Mouse (Mus musculus) CH12.LX (cell line): ENCODE measurements around the gene Cidec. TPM values are rescaled to one million over a fixed set of nuclear protein-coding genes. Genes with fewer than 3 reads are reported as not detected.

ENCODE experiments used
- DNase-seq: peaks from one replicate; pipeline ENCODE4 v3.0.0-alpha.2; 2013; ENCODE audit errors: extremely low read depth
- H3K27ac ChIP-seq: 2 replicates; pipeline ENCODE4 v1.5.1; 2012; ENCODE audit warnings: low read depth, mild to moderate bottlenecking, control low read depth, moderate library complexity; ENCODE audit not compliant: insufficient read depth
- H3K27me3 ChIP-seq: replicated peaks from 2 replicates; pipeline ENCODE3; 2012; ENCODE audit warnings: inconsistent platforms
- H3K36me3 ChIP-seq, 2 experiments: replicated peaks in 1 of 2; 2 replicates each; pipeline versions ENCODE3 to v1.6.1; 2012; ENCODE audit warnings: inconsistent platforms in 1 of 2, low read length in 1 of 2, mild to moderate bottlenecking in 1 of 2, mixed read lengths in 1 of 2, moderate library complexity in 1 of 2; ENCODE audit not compliant: control insufficient read depth in 1 of 2, insufficient read depth in 1 of 2
- H3K4me1 ChIP-seq, 2 experiments: 2 replicates each; pipeline ENCODE4 v1.6.1; 2012; ENCODE audit warnings: inconsistent platforms in 1 of 2, moderate library complexity in 1 of 2; ENCODE audit not compliant: insufficient read depth in 2 of 2, control insufficient read depth in 1 of 2
- H3K4me2 ChIP-seq: 2 replicates; pipeline ENCODE4 v1.6.1; 2012; ENCODE audit warnings: low read depth, mild to moderate bottlenecking, control low read depth; ENCODE audit not compliant: poor library complexity, insufficient read depth, severe bottlenecking
- H3K4me3 ChIP-seq, 3 experiments: fragments of 150-350 bp in 1 of 3; sonication (generic) in 1 of 3; replicated peaks in 1 of 3; 2 replicates each; pipeline versions ENCODE3 to v1.5.1; 2011 to 2012; ENCODE audit warnings: low read depth in 2 of 3, low read length in 2 of 3, mild to moderate bottlenecking in 2 of 3, moderate library complexity in 2 of 3, control low read depth in 1 of 3, improper control_type of control experiment in 1 of 3, inconsistent platforms in 1 of 3, mixed read lengths in 1 of 3; ENCODE audit not compliant: poor library complexity in 1 of 3
- H3K79me2 ChIP-seq: replicated peaks from 2 replicates; pipeline ENCODE4 v1.6.1; 2012; ENCODE audit warnings: mild to moderate bottlenecking, moderate library complexity; ENCODE audit not compliant: control insufficient read depth, poor library complexity, insufficient read depth, severe bottlenecking; ENCODE audit errors: extremely low read depth
- H3K9ac ChIP-seq: 2 replicates; pipeline ENCODE4 v1.6.1; 2012; ENCODE audit warnings: low read depth, mild to moderate bottlenecking, control low read depth, moderate library complexity; ENCODE audit not compliant: insufficient read depth
- H3K9me3 ChIP-seq: replicated peaks from 2 replicates; pipeline ENCODE3; 2012; ENCODE audit warnings: low read length, inconsistent platforms, mixed read lengths
- BHLHE40 ChIP-seq: IDR thresholded peaks from 2 replicates; pipeline ENCODE4 v1.6.1; 2011; ENCODE audit warnings: mild to moderate bottlenecking, low read depth, low read length, improper control_type of control experiment
- CHD2 ChIP-seq: IDR thresholded peaks from 2 replicates; pipeline ENCODE4 v1.6.1; 2011; ENCODE audit warnings: low read length, improper control_type of control experiment
- ELF1 ChIP-seq: IDR thresholded peaks from 2 replicates; pipeline ENCODE4 v1.6.1; 2014; ENCODE audit warnings: low read depth, mild to moderate bottlenecking, inconsistent platforms, low read length, improper control_type of control experiment
- HCFC1 ChIP-seq: IDR thresholded peaks from 2 replicates; pipeline ENCODE4 v1.6.1; 2012; ENCODE audit warnings: low read depth, mild to moderate bottlenecking, inconsistent platforms, low read length, improper control_type of control experiment
- IRF4 ChIP-seq: IDR thresholded peaks from 2 replicates; pipeline ENCODE4 v1.6.1; 2014; ENCODE audit warnings: low read depth, mild to moderate bottlenecking, inconsistent platforms, low read length, improper control_type of control experiment
- MEF2A ChIP-seq: IDR thresholded peaks from 2 replicates; pipeline ENCODE4 v1.6.1; 2014; ENCODE audit warnings: low read depth, mild to moderate bottlenecking, inconsistent platforms, low read length, improper control_type of control experiment, borderline replicate concordance
- NELFE ChIP-seq: IDR thresholded peaks from 2 replicates; pipeline ENCODE4 v1.6.1; 2011; ENCODE audit warnings: low read depth, low read length, improper control_type of control experiment
- NRF1 ChIP-seq: IDR thresholded peaks from 2 replicates; pipeline ENCODE4 v1.6.1; 2014; ENCODE audit warnings: low read depth, mild to moderate bottlenecking, inconsistent platforms, low read length, improper control_type of control experiment, moderate library complexity
- POLR2AphosphoS2 ChIP-seq: IDR thresholded peaks from 2 replicates; pipeline ENCODE4 v1.6.1; 2011; ENCODE audit warnings: low read depth, low read length, improper control_type of control experiment
- RAD21 ChIP-seq: IDR thresholded peaks from 2 replicates; pipeline ENCODE4 v1.6.1; 2011; ENCODE audit warnings: low read depth, mild to moderate bottlenecking, low read length, improper control_type of control experiment, moderate library complexity
- RCOR1 ChIP-seq: conservative IDR thresholded peaks from 2 replicates; pipeline ENCODE4 v1.6.1; 2012; ENCODE audit warnings: low read depth, mild to moderate bottlenecking, inconsistent platforms, low read length, improper control_type of control experiment
- SIN3A ChIP-seq: IDR thresholded peaks from 2 replicates; pipeline ENCODE4 v1.6.1; 2012; ENCODE audit warnings: low read length, improper control_type of control experiment, inconsistent platforms
- TBP ChIP-seq: conservative IDR thresholded peaks from 2 replicates; pipeline ENCODE4 v1.6.1; 2011; ENCODE audit warnings: low read depth, low read length, improper control_type of control experiment
- TCF12 ChIP-seq: IDR thresholded peaks from 2 replicates; pipeline ENCODE4 v1.6.1; 2014; ENCODE audit warnings: low read depth, mild to moderate bottlenecking, inconsistent platforms, low read length, improper control_type of control experiment
- UBTF ChIP-seq: IDR thresholded peaks from 2 replicates; pipeline ENCODE4 v1.6.1; 2012; ENCODE audit warnings: low read depth, mild to moderate bottlenecking, inconsistent platforms, low read length, improper control_type of control experiment, moderate library complexity
- ZKSCAN1 ChIP-seq: IDR thresholded peaks from 2 replicates; pipeline ENCODE4 v1.6.1; 2012; ENCODE audit warnings: low read depth, inconsistent platforms, low read length, improper control_type of control experiment, borderline replicate concordance
- ZMIZ1 ChIP-seq: IDR thresholded peaks from 2 replicates; pipeline ENCODE4 v1.6.1; 2012; ENCODE audit warnings: low read depth, mild to moderate bottlenecking, inconsistent platforms, low read length, improper control_type of control experiment
- ZNF384 ChIP-seq: IDR thresholded peaks from 2 replicates; pipeline ENCODE4 v1.6.1; 2012; ENCODE audit warnings: low read depth, low read length, improper control_type of control experiment, inconsistent platforms
- dilution Hi-C: fragments of 300-500 bp; cut with MboI; formaldehyde crosslinking; loops from 2 replicates; pipeline ENCODE4 v1.14.3; 2020; ENCODE audit warnings: low sequenced_read_pairs; ENCODE audit not compliant: extremely low pct_unique_long_range_greater_than_20kb, extremely low pct_ligation_motif_present
- in situ Hi-C: fragments of 300-500 bp; cut with MboI; formaldehyde crosslinking; loops from 3 replicates; pipeline ENCODE4 v1.14.3; 2019; ENCODE audit warnings: low sequenced_read_pairs, low pct_ligation_motif_present, low pct_unique_long_range_greater_than_20kb, mixed read lengths
- polyA plus RNA-seq: library from polyadenylated mRNA; unstranded; fragments of >175 nt; gene quantifications from 2 replicates; pipeline ENCODE4 v1.2.1, GENCODE M21; 2012; ENCODE audit warnings: low read depth; ENCODE audit not compliant: insufficient read length
- total RNA-seq, 2 experiments: library from RNA; depleted of rRNA; stranded (reverse); fragments of 300-350 nt in 1 of 2; fragments of >200 nt in 1 of 2; gene quantifications; 2 replicates each; pipeline ENCODE4 v1.2.3; 2012 to 2014

Gene Cidec
- total and polyA plus RNA-seq, 3 experiments: not detected

GRCm38 (mm10) chr6:113477353-113477752, 41.8 kb upstream of the Cidec start:
- no peaks in the 10 kb centered on the region for H3K36me3 ChIP-seq
- peaks cover 44% of the 10 kb centered on the region for H3K27me3 ChIP-seq
- dilution Hi-C loops: no loop called here
- DNase-seq: no peak
- H3K9ac ChIP-seq: no peak overlapping the region
- H3K79me2 ChIP-seq: no peaks in the 10 kb centered on the region
- in situ Hi-C loops: no loop called here
- no peak overlapping the region for H3K27ac ChIP-seq
- TF ChIP-seq UBTF: no peak
- TF ChIP-seq ZNF384: no peak
- TF ChIP-seq RCOR1: no peak
- no peak for TF ChIP-seq TBP
- no peak for TF ChIP-seq ZMIZ1
- TF ChIP-seq MEF2A: no peak
- TF ChIP-seq ELF1: no peak
- TF ChIP-seq CHD2: no peak
- TF ChIP-seq IRF4: no peak
- H3K9me3 ChIP-seq: peaks cover under 1% of the 10 kb centered on the region
- H3K4me2 ChIP-seq: no peak overlapping the region
- no peak overlapping the region for H3K4me3 ChIP-seq
- peaks cover 0 to 2% of the 10 kb centered on the region in 2 experiments; a peak in 3 of 4 replicates for H3K4me1 ChIP-seq

- H3K9me3 ChIP-seq: no peaks in the 10 kb centered on the region
- dilution Hi-C loops: no loop called here
- TF ChIP-seq CHD2: no peak
- TF ChIP-seq RCOR1: no peak
- no peak for TF ChIP-seq ZKSCAN1
- TF ChIP-seq SIN3A: no peak
- no peak for TF ChIP-seq NELFE
- TF ChIP-seq TCF12: no peak
- TF ChIP-seq NRF1: no peak
- no peak for TF ChIP-seq RAD21
- TF ChIP-seq MEF2A: no peak
- no peak for TF ChIP-seq POLR2AphosphoS2
- no peak for TF ChIP-seq HCFC1
- no peak for TF ChIP-seq BHLHE40
- TF ChIP-seq, all 38 proteins: peak for 0
- Histone ChIP-seq H3K27me3 (peaks cover 58% of the 10 kb centered on the region), H3K9ac (no peak overlapping the region), H3K4me1 (peaks cover 2 to 3% of the 10 kb centered on the region in 2 experiments; a peak in 3 of 4 replicates), H3K4me3 (no peak overlapping the region), H3K27ac (no peak overlapping the region), H3K4me2 (no peak overlapping the region), H3K79me2 (no peaks in the 10 kb centered on the region), H3K36me3 (no peaks in the 10 kb centered on the region)
- DNase-seq: no peak
- in situ Hi-C loops: no loop called here
Observed at GRCm38 (mm10) chr6:113473715-113474114, 38.2 kb upstream of the Cidec start.
